In genomic region chr8:60976818-60977217, GRCm38 (mm10) we compare ENCODE assay signal across 28 mouse cellular contexts. TPM values are rescaled to one million over a fixed set of nuclear protein-coding genes. Genes with fewer than 3 reads are reported as not detected.
A peak's percentile ranks its signal among the peaks of the same experiment; 100 is the strongest.
DNase-seq lines count a peak whose midpoint lies in the region; ATAC-seq and TF ChIP-seq lines count a peak whose summit lies in the region.
"Had no signal": no experiment of that assay in that cellular context is flagged by ENCODE, and none has a peak within 500 bp of the region (broad histone marks: within the 10 kb centered on the region; RNA-seq: fewer than 3 reads in every experiment).

No protein-coding gene starts in this region.

- in situ Hi-C loops in ES-E14 (cut with MboI; ENCODE audit: low sequenced_read_pairs in 2 of 2, unreplicated experiment in 2 of 2), result no loop called here

- TF ChIP-seq CTCF in liver, postnatal 0 days (IDR thresholded peaks at IDR 0.05; ENCODE audit: low read depth), result no peak

- H3K36me3 ChIP-seq in liver, embryonic 11.5 days (ENCODE audit: control insufficient read depth, insufficient read depth, low read length), result no peaks in the 10 kb centered on the region
- no peaks in the 10 kb centered on the region for H3K36me3 ChIP-seq in ES-E14 (ENCODE audit: control insufficient read depth, insufficient read depth, low read length, poor library complexity, severe bottlenecking)
- no peaks in the 10 kb centered on the region for H3K36me3 ChIP-seq in liver, embryonic 12.5 days
- no peaks in the 10 kb centered on the region for H3K36me3 ChIP-seq in liver, postnatal 0 days (replicated peaks; ENCODE audit: insufficient read depth, low read length)
- H3K36me3 ChIP-seq: forebrain, embryonic 10.5 days; forebrain, embryonic 15.5 days; heart, embryonic 10.5 days; hindbrain, embryonic 13.5 days; limb, embryonic 13.5 days; midbrain, embryonic 12.5 days; neural tube, embryonic 13.5 days; stomach, embryonic 15.5 days had no signal

- H3K4me1 ChIP-seq in liver, embryonic 11.5 days (replicated peaks; ENCODE audit: control insufficient read depth, insufficient read depth, low read length), result peaks cover 52% of the 10 kb centered on the region
- peaks cover 0 to 3% of the 10 kb centered on the region in 2 experiments; a peak in 1 of 4 replicates for H3K4me1 ChIP-seq in ES-E14 (ENCODE audit: control insufficient read depth in 2 of 2, insufficient read depth in 2 of 2, low read length in 2 of 2, poor library complexity in 1 of 2)
- H3K4me1 ChIP-seq in liver, embryonic 12.5 days, result peaks cover 84% of the 10 kb centered on the region
- H3K4me1 ChIP-seq in liver, postnatal 0 days (ENCODE audit: insufficient read depth), result peaks cover 43% of the 10 kb centered on the region
- H3K4me1 ChIP-seq: stomach, embryonic 15.5 days had no signal

- no peak for ATAC-seq in liver, embryonic 11.5 days (replicated peaks; ENCODE audit: low FRiP score)
- ATAC-seq in liver, embryonic 12.5 days, result no peak
- ATAC-seq in liver, postnatal 0 days, result no peak
- ATAC-seq: CD4-positive, CD25-positive, alpha-beta regulatory T cell, adult 4 months; forebrain, embryonic 15.5 days; intestine, embryonic 16.5 days; Patski had no signal

- TF ChIP-seq EP300 in liver, postnatal 0 days (IDR thresholded peaks at IDR 0.05; ENCODE audit: low read depth), result no peak

- H3K4me3 ChIP-seq in liver, embryonic 11.5 days (ENCODE audit: low read depth, low read length), result no peak overlapping the region
- H3K4me3 ChIP-seq in ES-E14 (ENCODE audit: insufficient read depth in 1 of 2, low read depth in 1 of 2, low read length in 2 of 2, poor library complexity in 1 of 2, severe bottlenecking in 1 of 2), result peak overlapping the region; percentile 5 to 10; a peak in 2 of 4 replicates
- peak overlapping the region; percentile 13 for H3K4me3 ChIP-seq in liver, embryonic 12.5 days
- no peak overlapping the region for H3K4me3 ChIP-seq in liver, postnatal 0 days (ENCODE audit: low read depth, low read length)
- H3K4me3 ChIP-seq: forebrain, embryonic 10.5 days; forebrain, embryonic 15.5 days; heart, embryonic 10.5 days; hindbrain, embryonic 13.5 days; limb, embryonic 13.5 days; midbrain, embryonic 12.5 days; neural tube, embryonic 13.5 days; stomach, embryonic 15.5 days had no signal

- no peaks in the 10 kb centered on the region for H3K27me3 ChIP-seq in liver, embryonic 11.5 days (replicated peaks; ENCODE audit: control insufficient read depth, insufficient read depth, low read length)
- H3K27me3 ChIP-seq in liver, embryonic 12.5 days (replicated peaks), result no peaks in the 10 kb centered on the region
- H3K27me3 ChIP-seq in liver, postnatal 0 days (ENCODE audit: insufficient read depth, low read length), result no peaks in the 10 kb centered on the region
- H3K27me3 ChIP-seq: forebrain, embryonic 15.5 days; hindbrain, embryonic 13.5 days; limb, embryonic 13.5 days; midbrain, embryonic 12.5 days; neural tube, embryonic 13.5 days; Patski; stomach, embryonic 15.5 days had no signal

- H3K9ac ChIP-seq in liver, embryonic 11.5 days (ENCODE audit: low read depth, low read length), result no peak overlapping the region
- H3K9ac ChIP-seq in ES-E14 (ENCODE audit: insufficient read depth, low read depth, low read length, poor library complexity, severe bottlenecking), result no peak overlapping the region
- H3K9ac ChIP-seq in liver, embryonic 12.5 days, result peak overlapping the region; percentile 23; the same call in 1 of the 2 replicates
- H3K9ac ChIP-seq in liver, postnatal 0 days (replicated peaks), result no peak overlapping the region
- H3K9ac ChIP-seq: forebrain, embryonic 15.5 days; hindbrain, embryonic 13.5 days; limb, embryonic 13.5 days; midbrain, embryonic 12.5 days; neural tube, embryonic 13.5 days; stomach, embryonic 15.5 days had no signal

- no peaks in the 10 kb centered on the region for H3K9me3 ChIP-seq in liver, embryonic 11.5 days (ENCODE audit: control insufficient read depth, low read length)
- H3K9me3 ChIP-seq in ES-E14 (ENCODE audit: control insufficient read depth, insufficient read depth, low read depth, low read length), result no peaks in the 10 kb centered on the region
- H3K9me3 ChIP-seq in liver, embryonic 12.5 days (replicated peaks), result no peaks in the 10 kb centered on the region
- no peaks in the 10 kb centered on the region for H3K9me3 ChIP-seq in liver, postnatal 0 days (ENCODE audit: low read length)
- H3K9me3 ChIP-seq: forebrain, embryonic 10.5 days; forebrain, embryonic 15.5 days; G1E; heart, embryonic 10.5 days; hindbrain, embryonic 13.5 days; limb, embryonic 13.5 days; midbrain, embryonic 12.5 days; neural tube, embryonic 13.5 days; stomach, embryonic 15.5 days had no signal

- peak overlapping the region; percentile 46 for H3K4me2 ChIP-seq in liver, embryonic 11.5 days
- H3K4me2 ChIP-seq in liver, embryonic 12.5 days, result peak overlapping the region; percentile 69
- H3K4me2 ChIP-seq in liver, postnatal 0 days (ENCODE audit: low read depth, low read length), result peak overlapping the region; percentile 53; the same call in 1 of the 2 replicates
- H3K4me2 ChIP-seq: forebrain, embryonic 15.5 days; hindbrain, embryonic 13.5 days; limb, embryonic 13.5 days; midbrain, embryonic 12.5 days; neural tube, embryonic 13.5 days; stomach, embryonic 15.5 days had no signal

- 77% methylated on average over 9 of the region's 9 CpGs for WGBS in liver, embryonic 11.5 days
- 77% methylated on average over 9 of the region's 9 CpGs for WGBS in liver, embryonic 12.5 days (ENCODE audit: insufficient replicate concordance)
- 83% methylated on average over 9 of the region's 9 CpGs for WGBS in liver, postnatal 0 days (ENCODE audit: insufficient replicate concordance)

- no peak overlapping the region; the same call in 1 of the 2 replicates for H3K27ac ChIP-seq in liver, embryonic 11.5 days (ENCODE audit: low read depth, low read length)
- H3K27ac ChIP-seq in ES-E14 (ENCODE audit: insufficient read depth, low read depth, low read length, poor library complexity, severe bottlenecking), result no peak overlapping the region
- peak overlapping the region; percentile 79 for H3K27ac ChIP-seq in liver, embryonic 12.5 days
- no peak overlapping the region for H3K27ac ChIP-seq in liver, postnatal 0 days (ENCODE audit: low read depth)
- H3K27ac ChIP-seq: forebrain, embryonic 10.5 days; forebrain, embryonic 15.5 days; heart, embryonic 10.5 days; hindbrain, embryonic 13.5 days; limb, embryonic 13.5 days; midbrain, embryonic 12.5 days; neural tube, embryonic 13.5 days; stomach, embryonic 15.5 days had no signal

- no peak for DNase-seq in liver, embryonic 11.5 days (ENCODE audit: low spot score)
- DNase-seq in liver (no peak), ES-E14 (ENCODE audit: low read depth, low spot score) (peak; percentile 29)
- DNase-seq in liver, postnatal 0 days, result no peak
- DNase-seq in cerebellum, postnatal 10 days, result no peak
- DNase-seq in right cerebral cortex, postnatal 25 days, result no peak
- DNase-seq: adrenal gland, adult 8-10 months; cerebellum, adult 2 months; cerebellum, postnatal 25 days; gastrocnemius, postnatal 25 days; heart, postnatal 4 days; kidney, adult 9 months; kidney, postnatal 14 days; lung, adult 2 months; lung, postnatal 14 days had no signal

TF ChIP-seq in ES-E14, 5 proteins besides CTCF, POLR2A, EP300 and RAD21:
- TF ChIP-seq MAFK (IDR thresholded peaks at IDR 0.05; ENCODE audit: insufficient read depth, low read depth, low read length), result no peak
- no peak for TF ChIP-seq CHD2 (IDR thresholded peaks at IDR 0.05; ENCODE audit: low read depth, low read length)
- no peak for TF ChIP-seq ZC3H11A (IDR thresholded peaks at IDR 0.05; ENCODE audit: borderline replicate concordance, low read depth, low read length)
- TF ChIP-seq HCFC1 (IDR thresholded peaks at IDR 0.05; ENCODE audit: borderline replicate concordance, insufficient read depth, low read length), result no peak
- TF ChIP-seq ZNF384 (IDR thresholded peaks at IDR 0.05; ENCODE audit: low read depth, low read length), result no peak

RNA-seq across cellular contexts. Expression of gene Clcn3, which starts 6.3 kb away (rescaled TPM):
- polyA plus RNA-seq in liver, embryonic 11.5 days (2014; fragmentation: Nextera tagmentation; extraction: Ambion mirVana), result 42.9 and 43.8 TPM in 2 replicates
- total RNA-seq in ES-E14 (2012; rRNA removed), result 72.0 and 85.9 TPM in 2 replicates
- polyA plus RNA-seq in liver, embryonic 12.5 days (2016; fragmentation: Nextera tagmentation; extraction: Ambion mirVana), result 43.8 and 44.9 TPM in 2 replicates
- polyA plus RNA-seq in liver, postnatal 0 days (2015; fragmentation: Nextera tagmentation; extraction: Ambion mirVana), result 22.9 and 23.3 TPM in 2 replicates

RNA-seq across cellular contexts. Expression of gene Nek1, which starts 16.2 kb away (rescaled TPM):
- polyA plus RNA-seq in liver, embryonic 11.5 days (2014; fragmentation: Nextera tagmentation; extraction: Ambion mirVana), result 14.1 and 17.1 TPM in 2 replicates
- 8.9 and 9.6 TPM in 2 replicates for total RNA-seq in ES-E14 (2012; rRNA removed)
- 10.1 and 10.6 TPM in 2 replicates for polyA plus RNA-seq in liver, embryonic 12.5 days (2016; fragmentation: Nextera tagmentation; extraction: Ambion mirVana)
- 3.4 and 4.4 TPM in 2 replicates for polyA plus RNA-seq in liver, postnatal 0 days (2015; fragmentation: Nextera tagmentation; extraction: Ambion mirVana)

Comparison
In these comparisons a context has a peak if more than half of its experiments do, and no peak if none do; other contexts are left out.
1. H3K4me3 ChIP-seq: peak in ES-E14 (2 of 2) and liver, embryonic 12.5 days (single experiment); none in liver, embryonic 11.5 days (single experiment) and liver, postnatal 0 days (single experiment).
2. Peak in every context shown above with its lines, with median percentiles within 50 percentile points of each other: H3K4me2 ChIP-seq.